Mouse (Mus musculus) hindbrain, embryonic 16.5 days (tissue): ENCODE measurements around the gene Ccdc6. TPM values are rescaled to one million over a fixed set of nuclear protein-coding genes. Genes with fewer than 3 reads are reported as not detected.
A peak's percentile ranks its signal among the peaks of the same experiment; 100 is the strongest.

Experiments used
- ATAC-seq: fragments of 200-750 bp; cut with Nextera tagmentation; 2 replicates; pipeline ENCODE4 v1.8.0; 2017; ENCODE audit warnings: moderate TSS enrichment, moderate library complexity
- H3K27ac ChIP-seq: fragments of 300-500 bp; sonication (generic); 2 replicates; pipeline ENCODE4 v1.5.1; 2014; ENCODE audit warnings: low read depth, mild to moderate bottlenecking, control low read depth, low read length, moderate library complexity
- H3K27me3 ChIP-seq: fragments of 300-500 bp; sonication (generic); replicated peaks from 2 replicates; pipeline ENCODE4 v1.6.1; 2014; ENCODE audit warnings: low read length; ENCODE audit not compliant: control insufficient read depth, insufficient read depth
- H3K36me3 ChIP-seq: fragments of 300-500 bp; sonication (generic); 2 replicates; pipeline ENCODE4 v1.6.1; 2014; ENCODE audit warnings: mild to moderate bottlenecking, low read length, moderate library complexity, mixed read lengths; ENCODE audit not compliant: control insufficient read depth, insufficient read depth
- H3K4me1 ChIP-seq: fragments of 300-500 bp; sonication (generic); 2 replicates; pipeline ENCODE4 v1.6.1; 2014; ENCODE audit warnings: low read depth, low read length; ENCODE audit not compliant: control insufficient read depth, insufficient read depth
- H3K4me2 ChIP-seq: fragments of 300-500 bp; sonication (generic); 2 replicates; pipeline ENCODE4 v1.6.1; 2014; ENCODE audit warnings: mild to moderate bottlenecking, low read length, control low read depth, moderate library complexity
- H3K4me3 ChIP-seq: fragments of 300-500 bp; sonication (generic); 2 replicates; pipeline ENCODE4 v1.5.1; 2014; ENCODE audit warnings: mild to moderate bottlenecking, low read length, control low read depth, moderate library complexity
- H3K9ac ChIP-seq: fragments of 300-500 bp; sonication (generic); 2 replicates; pipeline ENCODE4 v1.6.1; 2014; ENCODE audit warnings: low read depth, mild to moderate bottlenecking, control low read depth, low read length, moderate library complexity
- H3K9me3 ChIP-seq: fragments of 300-500 bp; sonication (generic); 2 replicates; pipeline ENCODE4 v1.6.1; 2014; ENCODE audit warnings: mild to moderate bottlenecking, low read length, moderate library complexity; ENCODE audit not compliant: control insufficient read depth
- WGBS: fragments of 180-500 bp; shearing (Covaris S2); extraction: QIAGEN DNeasy Blood & Tissue Kit; methylation state at CpG from one replicate; pipeline ENCODE4 v1.1.7; 2014; 5-methylcytosine and 5-hydroxymethylcytosine counted together
- polyA plus RNA-seq: library from polyadenylated mRNA; unstranded; fragments of >200 nt; fragmentation: Nextera tagmentation; extraction: Ambion mirVana; gene quantifications from 2 replicates; pipeline ENCODE4 v1.2.1, GENCODE M21; 2015

The Ccdc6 gene
- polyA plus RNA-seq, 1 experiment from 2014 or later: 18.6 TPM

GRCm38 (mm10) chr10:70119451-70119850, 22.5 kb downstream of the Ccdc6 start:
- Histone ChIP-seq H3K36me3 (no peaks in the 10 kb centered on the region), H3K9ac (peak overlapping the region; percentile 4; the same call in 1 of the 2 replicates), H3K4me2 (peak overlapping the region; percentile 10; the same call in 1 of the 2 replicates), H3K4me3 (no peak overlapping the region), H3K4me1 (peaks cover 28% of the 10 kb centered on the region), H3K9me3 (no peaks in the 10 kb centered on the region), H3K27me3 (no peaks in the 10 kb centered on the region), H3K27ac (no peak overlapping the region)
- WGBS: 23% methylated on average over 9 of the region's 9 CpGs
- ATAC-seq: no peak

- Histone ChIP-seq H3K4me1 (peaks cover 28% of the 10 kb centered on the region), H3K36me3 (no peaks in the 10 kb centered on the region), H3K9me3 (no peaks in the 10 kb centered on the region), H3K27me3 (no peaks in the 10 kb centered on the region), H3K27ac (no peak overlapping the region), H3K4me3 (no peak overlapping the region), H3K9ac (peak overlapping the region; percentile 4; the same call in 1 of the 2 replicates), H3K4me2 (no peak overlapping the region; the same call in 1 of the 2 replicates)
- ATAC-seq: no peak
- WGBS: 40% methylated on average over 9 of the region's 9 CpGs
These were observed 23.0 kb downstream of the Ccdc6 start for GRCm38 (mm10) chr10:70119851-70120370.

- ATAC-seq: peak; percentile 40; the same call in 1 of the 2 replicates
- Histone ChIP-seq H3K4me1 (peaks cover 28% of the 10 kb centered on the region), H3K4me3 (no peak overlapping the region), H3K27ac (peak overlapping the region; percentile 2; the same call in 1 of the 2 replicates), H3K36me3 (no peaks in the 10 kb centered on the region), H3K9me3 (no peaks in the 10 kb centered on the region), H3K9ac (no peak overlapping the region), H3K4me2 (no peak overlapping the region), H3K27me3 (no peaks in the 10 kb centered on the region)
- 44% methylated on average over 17 of the region's 17 CpGs for WGBS
These were observed 23.9 kb downstream of the Ccdc6 start for GRCm38 (mm10) chr10:70120671-70121405.

DNA sequence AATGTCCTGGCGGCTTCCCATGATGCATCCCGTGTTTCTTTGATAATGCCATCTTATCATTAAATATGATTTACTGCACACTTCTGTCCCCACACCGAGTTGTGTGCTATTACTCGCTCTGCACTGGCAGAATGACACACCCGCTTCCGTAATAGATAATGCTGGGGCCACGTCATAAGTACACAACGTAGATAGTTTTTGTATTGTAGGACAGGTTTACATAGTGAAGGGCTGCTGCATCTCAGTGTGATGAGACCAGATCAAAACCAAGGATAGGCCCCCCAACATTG, 24.4 kb downstream of the Ccdc6 start:
- H3K9me3 ChIP-seq: no peaks in the 10 kb centered on the region

DNA sequence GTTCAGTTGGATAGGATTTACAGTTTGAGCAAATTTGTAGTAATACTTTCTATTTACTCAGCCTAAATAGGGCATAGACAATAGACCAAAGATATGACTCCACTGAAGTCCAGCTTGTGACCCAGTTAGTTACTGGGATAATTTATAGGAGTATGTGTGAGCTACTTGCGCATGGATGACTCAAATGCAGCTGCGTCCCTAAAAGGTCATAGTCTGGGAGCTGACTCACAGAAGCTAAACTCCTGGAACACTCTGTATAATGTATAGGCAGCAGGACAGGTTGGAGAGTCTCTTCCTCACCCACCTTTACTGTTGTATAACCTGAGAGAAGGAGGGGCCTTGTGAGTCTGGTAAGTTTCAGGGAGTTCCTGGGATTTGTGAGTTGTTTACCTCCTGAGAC, 26.5 kb downstream of the Ccdc6 start:
- H3K36me3 ChIP-seq: no peaks in the 10 kb centered on the region
- no peaks in the 10 kb centered on the region for H3K9me3 ChIP-seq
- no peak overlapping the region for H3K4me3 ChIP-seq
- WGBS: 93% methylated on average over 2 of the region's 2 CpGs
- H3K9ac ChIP-seq: no peak overlapping the region
- no peak overlapping the region for H3K4me2 ChIP-seq
- H3K27ac ChIP-seq: no peak overlapping the region
- no peak for ATAC-seq
- no peaks in the 10 kb centered on the region for H3K27me3 ChIP-seq
- peaks cover 27% of the 10 kb centered on the region for H3K4me1 ChIP-seq

More for the DNA sequence above, 24.4 kb downstream of the Ccdc6 start:
- Histone ChIP-seq H3K27me3 (no peaks in the 10 kb centered on the region), H3K36me3 (no peaks in the 10 kb centered on the region), H3K4me1 (peaks cover 28% of the 10 kb centered on the region), H3K4me2 (no peak overlapping the region), H3K9ac (no peak overlapping the region), H3K4me3 (no peak overlapping the region), H3K27ac (peak overlapping the region; percentile 2; the same call in 1 of the 2 replicates)
- ATAC-seq: no peak
- WGBS: 74% methylated on average over 8 of the region's 8 CpGs

GRCm38 (mm10) chr10:70125491-70125890, 28.6 kb downstream of the Ccdc6 start:
- no peak overlapping the region for H3K4me3 ChIP-seq
- 84% methylated on average over 7 of the region's 7 CpGs for WGBS
- H3K27ac ChIP-seq: no peak overlapping the region
- no peaks in the 10 kb centered on the region for H3K36me3 ChIP-seq
- no peaks in the 10 kb centered on the region for H3K9me3 ChIP-seq
- ATAC-seq: no peak
- H3K4me1 ChIP-seq: peaks cover 16% of the 10 kb centered on the region
- no peaks in the 10 kb centered on the region for H3K27me3 ChIP-seq
- no peak overlapping the region for H3K9ac ChIP-seq
- no peak overlapping the region for H3K4me2 ChIP-seq

GRCm38 (mm10) chr10:70127273-70127672, 30.4 kb downstream of the Ccdc6 start:
- 0 out of 2 replicates have a peak, but pooled peaks cover 2% of the 10 kb centered on the region for H3K4me1 ChIP-seq
- no peaks in the 10 kb centered on the region for H3K36me3 ChIP-seq
- no peaks in the 10 kb centered on the region for H3K9me3 ChIP-seq
- ATAC-seq: no peak
- H3K4me3 ChIP-seq: no peak overlapping the region
- 79% methylated on average over 8 of the region's 8 CpGs for WGBS
- no peak overlapping the region for H3K4me2 ChIP-seq
- H3K27ac ChIP-seq: no peak overlapping the region
- no peak overlapping the region for H3K9ac ChIP-seq
- no peaks in the 10 kb centered on the region for H3K27me3 ChIP-seq

DNA sequence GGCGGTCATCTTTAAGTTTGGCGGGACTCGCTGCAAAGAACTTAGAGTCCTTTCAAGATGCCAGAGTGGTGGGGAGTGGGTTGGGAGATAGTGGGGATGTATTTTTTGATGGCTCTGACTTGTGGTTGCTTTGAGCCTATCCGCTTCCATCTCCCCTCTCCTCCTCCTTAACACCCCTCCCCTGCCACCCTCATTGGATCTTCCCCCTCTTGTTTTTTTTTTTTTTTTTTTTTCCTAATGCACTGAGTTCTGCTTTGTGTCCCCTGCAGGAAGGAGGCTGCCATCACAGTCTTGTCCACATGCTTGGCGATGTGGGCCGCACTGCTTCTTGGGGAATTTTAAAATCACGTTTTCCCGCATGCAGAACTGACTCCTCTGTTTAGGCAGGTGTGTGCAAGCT, 31.5 kb downstream of the Ccdc6 start:
- H3K4me2 ChIP-seq: no peak overlapping the region
- no peak overlapping the region for H3K9ac ChIP-seq
- peaks cover 2% of the 10 kb centered on the region; the same call in 1 of the 2 replicates for H3K4me1 ChIP-seq
- no peak overlapping the region for H3K4me3 ChIP-seq
- no peaks in the 10 kb centered on the region for H3K36me3 ChIP-seq
- no peaks in the 10 kb centered on the region for H3K27me3 ChIP-seq
- no peaks in the 10 kb centered on the region for H3K9me3 ChIP-seq
- ATAC-seq: no peak
- WGBS: 95% methylated on average over 8 of the region's 8 CpGs
- H3K27ac ChIP-seq: no peak overlapping the region

- H3K9me3 ChIP-seq: no peaks in the 10 kb centered on the region
- H3K27ac ChIP-seq: no peak overlapping the region
- no peak overlapping the region for H3K4me3 ChIP-seq
- H3K4me1 ChIP-seq: peaks cover 2% of the 10 kb centered on the region; the same call in 1 of the 2 replicates
- 74% methylated on average over 5 of the region's 5 CpGs for WGBS
- H3K4me2 ChIP-seq: no peak overlapping the region
- no peak overlapping the region for H3K9ac ChIP-seq
- H3K36me3 ChIP-seq: no peaks in the 10 kb centered on the region
- H3K27me3 ChIP-seq: no peaks in the 10 kb centered on the region
- ATAC-seq: no peak
These were observed 35.2 kb downstream of the Ccdc6 start for GRCm38 (mm10) chr10:70132087-70132560.
